Mouse (Mus musculus) heart, embryonic 12.5 days (tissue): Measurements from ENCODE around the gene March5. TPM values are rescaled to one million over a fixed set of nuclear protein-coding genes. Genes with fewer than 3 reads are reported as not detected.
"Not testable (repeated sequence)": the region's sequence is repeated elsewhere in the genome, so short reads cannot be mapped to it uniquely, and the experiment has no call there.

Source experiments
- ATAC-seq: fragments of 200-750 bp; cut with Nextera tagmentation; 2 replicates; pipeline ENCODE4 v1.8.0; 2017; ENCODE audit warnings: moderate TSS enrichment, moderate library complexity; ENCODE audit not compliant: insufficient number of reproducible peaks, low FRiP score
- H3K27ac ChIP-seq: fragments of 300-500 bp; sonication (generic); 2 replicates; pipeline ENCODE4 v1.5.1; 2016; ENCODE audit warnings: mild to moderate bottlenecking, moderate library complexity; ENCODE audit not compliant: poor library complexity, severe bottlenecking
- H3K27me3 ChIP-seq: fragments of 300-500 bp; sonication (generic); replicated peaks from 2 replicates; pipeline ENCODE4 v1.6.1; 2016; ENCODE audit warnings: mild to moderate bottlenecking, moderate library complexity
- H3K36me3 ChIP-seq: fragments of 300-500 bp; sonication (generic); 2 replicates; pipeline ENCODE4 v1.6.1; 2016; ENCODE audit warnings: mild to moderate bottlenecking, moderate library complexity
- H3K4me1 ChIP-seq: fragments of 300-500 bp; sonication (generic); replicated peaks from 2 replicates; pipeline ENCODE4 v1.6.1; 2016; ENCODE audit warnings: mild to moderate bottlenecking
- H3K4me2 ChIP-seq: fragments of 300-500 bp; sonication (generic); 2 replicates; pipeline ENCODE4 v1.6.1; 2016; ENCODE audit warnings: mild to moderate bottlenecking, moderate library complexity
- H3K4me3 ChIP-seq: fragments of 300-500 bp; sonication (generic); 2 replicates; pipeline ENCODE4 v1.5.1; 2016; ENCODE audit warnings: mild to moderate bottlenecking
- H3K9ac ChIP-seq: fragments of 300-500 bp; sonication (generic); 2 replicates; pipeline ENCODE4 v1.6.1; 2016; ENCODE audit warnings: mild to moderate bottlenecking, moderate library complexity
- H3K9me3 ChIP-seq: fragments of 300-500 bp; sonication (generic); replicated peaks from 2 replicates; pipeline ENCODE4 v1.6.1; 2016; ENCODE audit warnings: mild to moderate bottlenecking, moderate library complexity
- WGBS: fragments of 180-500 bp; shearing (Covaris S2); methylation state at CpG from one replicate; pipeline ENCODE4 v1.1.7; 2016; 5-methylcytosine and 5-hydroxymethylcytosine counted together
- polyA plus RNA-seq: library from polyadenylated mRNA; unstranded; fragments of >200 nt; fragmentation: Nextera tagmentation; extraction: Ambion mirVana; gene quantifications from 2 replicates; pipeline ENCODE4 v1.2.1, GENCODE M21; 2016

The March5 gene
- polyA plus RNA-seq, 1 experiment from 2014 or later, result 103 TPM

DNA sequence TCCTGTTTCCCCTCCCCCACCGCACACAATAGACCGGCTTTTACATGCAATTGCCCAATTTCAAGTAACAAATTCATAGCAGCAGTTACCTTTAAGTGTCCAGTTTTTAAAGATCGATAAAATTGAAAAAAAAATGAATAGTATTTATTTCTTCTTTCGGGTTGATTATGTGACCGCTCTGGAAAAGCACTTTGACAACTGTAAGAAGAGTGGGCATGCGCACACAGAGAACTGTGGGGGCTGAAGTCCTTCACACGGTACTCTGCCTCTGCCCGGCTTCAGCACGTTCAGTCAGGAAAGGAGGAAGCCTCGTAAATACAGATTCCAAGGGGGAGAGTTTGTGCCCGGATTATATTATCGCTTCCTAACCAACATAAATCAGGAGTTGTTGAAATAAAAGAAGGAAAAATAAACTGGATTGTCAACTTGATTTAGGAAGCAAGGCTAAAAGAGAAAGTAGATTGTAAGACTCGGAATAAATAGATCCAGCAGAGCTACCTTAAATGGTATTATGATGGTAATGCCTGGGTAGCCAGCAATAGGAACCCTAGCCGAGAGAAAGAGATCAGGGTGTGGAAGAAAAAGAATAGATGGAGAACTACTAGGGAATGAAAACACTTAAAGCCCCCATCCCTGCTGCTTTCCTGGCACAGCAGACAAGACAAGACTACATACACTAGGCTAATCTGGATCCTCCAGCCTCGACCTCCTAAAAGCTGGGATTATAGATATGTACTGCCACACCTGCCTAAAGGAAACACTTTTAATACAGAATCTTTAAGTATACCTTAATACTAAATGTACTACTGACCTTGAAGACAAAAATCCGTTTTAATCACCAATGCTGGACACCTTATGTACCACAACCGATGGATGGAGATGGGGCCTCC, 29.3 kb upstream of the March5 start:
- Histone ChIP-seq H3K9me3 (no peaks in the 10 kb centered on the region), H3K27me3 (no peaks in the 10 kb centered on the region), H3K36me3 (no peaks in the 10 kb centered on the region), H3K4me2 (peak overlapping the region; percentile 66), H3K9ac (no peak overlapping the region), H3K4me1 (peaks cover 5% of the 10 kb centered on the region; the same call in 1 of the 2 replicates), H3K27ac (0 out of 2 replicates have a peak overlapping the region, but pooled peaks have one; percentile 21), H3K4me3 (peak overlapping the region; percentile 41)
- peak; percentile 67; the same call in 1 of the 2 replicates for ATAC-seq
- WGBS, result 14% methylated on average over 17 of the region's 17 CpGs

DNA sequence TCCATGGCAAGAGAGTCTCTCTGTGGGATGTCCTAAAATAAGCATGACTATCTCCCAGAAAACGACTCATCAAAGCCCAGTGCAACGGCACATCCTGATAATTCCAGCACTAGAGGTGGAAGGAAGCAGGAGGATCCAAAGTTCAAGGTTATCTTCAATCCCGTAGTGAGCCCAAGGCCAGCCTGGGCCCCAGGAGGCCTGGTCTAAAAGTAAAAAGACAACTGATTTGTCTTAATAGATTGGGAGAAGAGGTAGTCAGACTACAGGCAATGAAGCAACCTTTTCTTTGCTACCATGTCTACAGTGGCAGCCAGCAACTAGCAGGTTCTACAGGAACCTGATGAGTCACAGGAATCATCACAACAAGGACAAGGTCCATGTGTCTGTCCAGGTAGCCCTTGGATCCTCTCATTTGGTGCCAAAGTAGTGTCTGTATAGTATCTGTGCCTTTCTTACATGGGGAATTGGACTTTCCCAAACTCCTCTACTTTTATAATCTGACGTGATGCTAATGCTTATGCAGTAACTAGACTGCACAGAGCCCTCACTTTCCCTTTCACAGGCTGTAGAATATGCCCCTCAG, 18.9 kb upstream of the March5 start:
- WGBS, result 38% methylated on average over 4 of the region's 4 CpGs
- Histone ChIP-seq H3K4me1 (peaks cover 20% of the 10 kb centered on the region), H3K36me3 (no peaks in the 10 kb centered on the region), H3K4me2 (no peak overlapping the region), H3K9me3 (no peaks in the 10 kb centered on the region), H3K27ac (no peak overlapping the region), H3K4me3 (no peak overlapping the region), H3K27me3 (no peaks in the 10 kb centered on the region), H3K9ac (no peak overlapping the region)
- ATAC-seq, result no peak

DNA sequence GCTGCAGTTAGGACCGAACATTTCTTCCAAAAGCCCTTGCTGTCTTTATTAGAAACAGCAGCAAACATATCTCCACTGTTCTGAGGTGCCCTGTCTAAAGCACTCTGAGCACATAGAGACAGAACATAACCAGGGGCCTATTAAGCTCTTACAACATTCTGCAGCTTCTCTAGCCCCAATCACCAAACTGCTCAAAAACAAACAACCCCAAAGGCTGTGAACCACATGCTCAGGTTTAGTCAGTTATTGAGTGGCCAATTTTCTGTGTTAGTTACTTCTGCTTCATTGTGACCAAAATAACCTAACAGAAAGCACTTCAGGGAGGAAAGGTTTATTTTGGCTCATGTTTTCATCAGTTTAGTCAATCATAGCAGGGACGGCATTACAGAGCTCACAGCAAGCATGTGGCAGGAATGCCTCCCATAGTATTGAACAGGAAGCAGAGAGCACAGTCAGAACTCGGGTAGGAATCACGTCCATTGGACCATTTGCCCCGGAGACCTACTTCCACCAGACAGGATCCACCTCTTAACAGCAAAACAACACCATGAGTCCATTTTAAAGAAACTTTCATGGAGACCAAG, 14.8 kb upstream of the March5 start:
- no peak for ATAC-seq
- Histone ChIP-seq H3K4me1 (peaks cover 20% of the 10 kb centered on the region), H3K27ac (peak overlapping the region; percentile 47; the same call in 1 of the 2 replicates), H3K4me3 (no peak overlapping the region), H3K9ac (no peak overlapping the region), H3K27me3 (no peaks in the 10 kb centered on the region), H3K4me2 (no peak overlapping the region), H3K9me3 (no peaks in the 10 kb centered on the region), H3K36me3 (no peaks in the 10 kb centered on the region)
- whole genome bisulfite sequencing, result 53% methylated on average over 5 of the region's 5 CpGs

DNA sequence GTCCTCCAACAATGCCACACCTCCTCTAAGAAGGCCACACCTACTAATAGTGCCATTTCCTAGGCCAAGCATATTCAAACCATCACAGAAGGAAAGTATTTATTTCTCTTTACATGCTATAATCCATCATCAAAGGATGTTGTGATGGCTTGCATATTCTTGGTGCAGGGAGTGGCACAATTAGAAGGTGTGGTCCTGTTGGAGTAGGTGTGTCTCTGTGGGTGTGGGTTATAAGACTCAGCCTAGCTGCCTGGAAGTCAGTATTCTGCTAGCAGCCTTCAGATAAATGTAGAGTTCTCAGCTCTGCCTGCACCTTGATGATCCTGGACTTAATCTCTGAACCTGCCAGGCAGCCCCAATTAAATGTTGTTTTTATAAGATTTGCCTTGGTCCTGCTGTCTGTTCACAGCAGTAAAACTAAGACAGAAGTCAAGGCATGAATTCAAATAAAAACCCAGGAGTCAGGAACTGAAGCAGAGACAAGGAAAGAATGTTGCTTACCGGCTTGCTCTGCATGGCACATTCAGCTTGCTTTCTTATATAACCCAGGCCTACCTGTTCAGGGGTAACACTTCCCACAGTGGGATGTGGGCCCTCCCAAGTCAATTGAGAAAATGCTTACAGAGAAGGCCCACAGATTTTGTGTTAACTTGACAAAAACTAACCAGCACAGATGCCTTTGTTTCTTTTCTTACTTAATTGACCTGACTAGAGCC, 9.0 kb upstream of the March5 start:
- H3K36me3 ChIP-seq, result no peaks in the 10 kb centered on the region
- 59% methylated on average over 1 of the region's 1 CpGs for WGBS
- no peak for ATAC-seq

DNA sequence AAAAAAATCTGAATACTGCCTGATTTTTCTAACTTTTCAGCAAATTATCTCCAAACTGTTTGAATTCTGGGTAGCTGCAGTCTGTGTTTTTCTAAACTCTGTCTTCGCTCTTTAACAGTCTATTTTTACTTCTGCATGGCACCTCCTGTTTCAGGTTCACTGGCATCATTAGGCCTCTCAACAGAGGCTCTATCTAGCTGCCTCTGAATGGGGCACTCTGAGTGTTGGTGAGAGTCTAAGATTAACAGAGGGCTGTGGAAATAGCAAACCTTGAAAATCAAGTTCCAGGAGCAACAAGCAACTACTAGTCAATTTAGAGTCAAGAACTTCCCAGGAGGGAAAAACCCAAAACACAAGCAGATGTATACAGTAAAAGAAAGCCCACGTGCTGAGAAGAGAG, 7.5 kb upstream of the March5 start:
- ATAC-seq, result no peak
- 56% methylated on average over 2 of the region's 2 CpGs for WGBS

More for the DNA sequence above, 9.0 kb upstream of the March5 start:
- Histone ChIP-seq H3K27me3 (no peaks in the 10 kb centered on the region), H3K9me3 (no peaks in the 10 kb centered on the region), H3K27ac (no peak overlapping the region), H3K9ac (no peak overlapping the region), H3K4me1 (peaks cover 8% of the 10 kb centered on the region; the same call in 1 of the 2 replicates), H3K4me3 (no peak overlapping the region), H3K4me2 (no peak overlapping the region)

DNA sequence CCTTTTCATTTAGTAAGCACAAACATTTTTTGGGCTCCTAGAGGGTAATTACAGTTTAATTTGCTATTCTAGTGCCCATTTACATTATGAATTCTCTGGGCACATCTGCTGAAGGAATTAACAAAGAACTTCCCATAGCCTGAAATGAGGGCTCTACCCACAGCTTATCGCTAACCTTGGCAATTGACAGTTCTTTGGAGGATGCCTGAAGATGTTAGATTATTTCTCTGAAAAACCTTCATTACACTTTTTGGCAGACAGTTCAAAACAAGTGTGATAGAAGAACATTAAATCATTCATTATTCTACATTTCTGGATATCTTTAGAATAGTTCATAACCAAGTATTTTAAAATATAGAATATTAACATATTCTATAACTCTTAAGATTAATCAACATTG, 4.0 kb upstream of the March5 start:
- Histone ChIP-seq H3K9ac (no peak overlapping the region), H3K27ac (no peak overlapping the region), H3K36me3 (no peaks in the 10 kb centered on the region), H3K9me3 (no peaks in the 10 kb centered on the region), H3K4me2 (no peak overlapping the region), H3K4me3 (no peak overlapping the region), H3K4me1 (peaks cover 7% of the 10 kb centered on the region; the same call in 1 of the 2 replicates), H3K27me3 (no peaks in the 10 kb centered on the region)
- 87% methylated on average over 1 of the region's 1 CpGs for WGBS
- no peak for ATAC-seq

More for the DNA sequence above, 7.5 kb upstream of the March5 start:
- H3K9ac ChIP-seq, result peak overlapping the region; percentile 47; the same call in 1 of the 2 replicates
- H3K4me2 ChIP-seq, result no peak overlapping the region
- no peaks in the 10 kb centered on the region for H3K36me3 ChIP-seq
- no peak overlapping the region for H3K4me3 ChIP-seq
- H3K27me3 ChIP-seq, result no peaks in the 10 kb centered on the region
- peaks cover 7% of the 10 kb centered on the region; the same call in 1 of the 2 replicates for H3K4me1 ChIP-seq
- no peaks in the 10 kb centered on the region for H3K9me3 ChIP-seq
- H3K27ac ChIP-seq, result no peak overlapping the region

DNA sequence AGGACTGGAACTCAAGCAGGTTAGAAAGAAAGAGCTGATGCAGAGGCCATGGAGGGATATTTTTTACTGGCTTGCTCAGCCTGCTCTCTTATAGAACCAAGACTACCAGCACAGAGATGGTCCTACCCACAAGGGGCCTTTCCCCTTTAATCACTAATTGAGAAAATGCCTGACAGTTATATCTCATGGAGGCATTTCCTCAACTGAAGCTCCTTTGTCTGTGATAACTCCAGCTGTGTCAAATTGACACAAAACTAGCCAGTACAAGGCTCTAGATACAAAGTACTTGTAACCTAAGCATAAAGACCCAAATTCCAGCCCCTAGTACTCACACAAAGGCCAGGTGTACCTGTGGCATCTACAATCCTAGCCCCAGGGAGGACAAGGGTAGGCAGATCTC, 2.2 kb upstream of the March5 start:
- H3K4me1 ChIP-seq, result peaks cover 15% of the 10 kb centered on the region
- H3K4me2 ChIP-seq, H3K4me3 ChIP-seq, H3K27ac ChIP-seq, H3K9ac ChIP-seq, ATAC-seq, H3K27me3 ChIP-seq, H3K36me3 ChIP-seq, H3K9me3 ChIP-seq: not testable (repeated sequence)

DNA sequence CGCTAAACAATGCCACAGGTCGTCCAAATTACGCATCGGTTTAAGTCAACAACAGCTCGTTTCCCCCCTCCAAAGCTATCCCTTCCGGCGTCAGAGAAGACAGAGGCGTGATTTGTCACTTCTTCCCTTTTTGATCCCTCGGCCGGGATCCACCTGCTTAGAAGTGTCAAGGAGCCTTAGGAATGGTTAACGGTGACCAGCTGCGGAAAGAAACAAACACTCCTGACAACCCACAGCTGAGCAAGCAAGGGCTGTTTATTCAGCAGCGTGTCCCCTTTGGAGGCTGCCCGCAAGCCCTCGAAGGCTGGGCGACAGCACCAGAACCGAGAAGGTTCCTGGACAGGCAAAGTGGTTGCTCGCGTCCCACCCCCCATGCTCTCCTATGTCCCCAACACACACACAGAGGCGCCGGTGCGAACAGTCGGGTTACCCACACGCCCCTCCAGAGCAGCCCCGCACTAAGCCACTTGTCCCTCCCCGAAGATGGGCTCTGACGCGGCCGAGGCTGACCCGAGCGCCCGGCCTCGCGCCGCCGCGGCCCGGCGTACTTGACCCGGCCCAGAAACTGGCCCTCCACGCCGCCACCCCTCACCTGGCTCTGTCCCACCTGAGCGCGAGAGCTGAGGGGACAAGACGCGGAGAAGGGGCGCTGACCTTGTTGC, 571 bp upstream of the March5 start:
- Histone ChIP-seq H3K4me1 (peaks cover 13% of the 10 kb centered on the region), H3K9ac (peak overlapping the region; percentile 99), H3K27ac (peak overlapping the region; percentile 84), H3K4me2 (peak overlapping the region; percentile 91), H3K4me3 (peak overlapping the region; percentile 92), H3K36me3 (peaks cover 13% of the 10 kb centered on the region), H3K9me3 (no peaks in the 10 kb centered on the region), H3K27me3 (no peaks in the 10 kb centered on the region)
- ATAC-seq, result peak; percentile 67
- WGBS, result under 1% methylated on average over 47 of the region's 47 CpGs

DNA sequence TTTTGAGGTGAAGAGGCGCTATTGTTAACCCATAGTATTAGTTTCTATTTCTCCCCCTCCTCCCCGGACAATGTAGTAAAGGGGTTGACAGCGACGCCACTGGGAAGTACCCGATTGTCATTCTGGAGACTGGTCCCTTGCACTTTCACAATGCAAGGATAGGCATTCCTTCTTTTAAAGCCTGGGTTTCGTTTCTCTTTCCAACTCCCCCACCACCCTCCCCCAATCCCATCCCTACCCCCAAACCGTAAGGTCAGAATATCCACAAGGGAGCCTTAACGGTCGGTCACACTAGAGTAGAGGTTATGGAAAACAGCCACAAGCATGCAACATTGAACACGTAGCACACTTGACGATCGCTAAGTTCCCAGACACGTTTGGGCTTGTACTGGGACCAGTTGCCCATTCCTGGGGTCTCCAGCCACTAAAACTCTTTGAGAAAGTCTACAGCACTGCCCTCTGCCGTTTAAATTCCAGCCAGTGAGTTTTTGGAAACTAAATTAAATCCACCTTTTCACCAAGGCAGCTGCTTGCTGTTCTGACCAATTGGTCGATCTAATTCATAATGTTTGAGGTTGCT, 923 bp downstream of the March5 start, which contains the start of gene Cpeb3:
Gene Cpeb3, minus strand, starts transcription at position 426 of the 580 bp plus-strand sequence.
- 2% methylated on average over 15 of the region's 15 CpGs for WGBS
- H3K4me1 ChIP-seq, result peaks cover 13% of the 10 kb centered on the region
- peaks cover 23% of the 10 kb centered on the region for H3K36me3 ChIP-seq

DNA sequence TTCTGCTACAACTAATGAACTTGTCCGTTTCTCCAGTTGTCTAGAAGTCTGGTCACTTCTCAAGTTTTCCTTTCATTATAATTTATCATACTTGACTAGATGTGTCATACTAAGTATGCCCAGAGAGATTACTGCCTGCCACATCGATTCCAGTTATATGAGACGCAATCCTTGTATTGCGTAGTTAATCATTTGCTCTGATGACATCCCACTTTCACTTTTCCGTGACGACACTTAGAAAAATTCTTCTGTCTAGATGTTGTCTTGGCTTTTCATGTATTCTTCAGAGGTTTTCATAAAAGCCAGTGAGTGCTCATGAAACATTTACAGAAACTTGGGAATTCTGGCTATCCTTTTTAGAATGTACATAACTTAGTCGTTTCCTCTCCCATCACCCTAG, 1.6 kb downstream of the March5 start:
- no peaks in the 10 kb centered on the region for H3K27me3 ChIP-seq
- H3K4me3 ChIP-seq, result peak overlapping the region; percentile 92
- H3K4me1 ChIP-seq, result peaks cover 16% of the 10 kb centered on the region
- H3K36me3 ChIP-seq, result peaks cover 26% of the 10 kb centered on the region
- ATAC-seq, result no peak
- H3K4me2 ChIP-seq, result peak overlapping the region; percentile 91
- no peaks in the 10 kb centered on the region for H3K9me3 ChIP-seq
- H3K9ac ChIP-seq, result peak overlapping the region; percentile 99; the same call in 1 of the 2 replicates
- 75% methylated on average over 7 of the region's 7 CpGs for WGBS
- H3K27ac ChIP-seq, result no peak overlapping the region

More for the DNA sequence above, 923 bp downstream of the March5 start, which contains the start of gene Cpeb3:
- Histone ChIP-seq H3K27ac (peak within 1 kb of the TSS; percentile 84), H3K4me2 (peak within 1 kb of the TSS; percentile 91), H3K9me3 (no peaks in the 10 kb centered on the region), H3K27me3 (no peaks in the 10 kb centered on the region), H3K9ac (peak within 1 kb of the TSS; percentile 99), H3K4me3 (peak within 1 kb of the TSS; percentile 92)
- ATAC-seq, result no peak
